Mouse (Mus musculus): ENCODE results near the gene Pgap2.
A peak's percentile ranks its signal among the peaks of the same experiment; 100 is the strongest.

Pgap2 gene

GRCm38 (mm10) chr7:102209756-102210721 is at the start of gene Pgap2, which contains the start of gene Nup98:
Gene Pgap2, plus strand, starts transcription at chr7:102210208.
Gene Nup98, minus strand, starts transcription at chr7:102210176.
- DNase-seq, result peak; percentile 99

DNA sequence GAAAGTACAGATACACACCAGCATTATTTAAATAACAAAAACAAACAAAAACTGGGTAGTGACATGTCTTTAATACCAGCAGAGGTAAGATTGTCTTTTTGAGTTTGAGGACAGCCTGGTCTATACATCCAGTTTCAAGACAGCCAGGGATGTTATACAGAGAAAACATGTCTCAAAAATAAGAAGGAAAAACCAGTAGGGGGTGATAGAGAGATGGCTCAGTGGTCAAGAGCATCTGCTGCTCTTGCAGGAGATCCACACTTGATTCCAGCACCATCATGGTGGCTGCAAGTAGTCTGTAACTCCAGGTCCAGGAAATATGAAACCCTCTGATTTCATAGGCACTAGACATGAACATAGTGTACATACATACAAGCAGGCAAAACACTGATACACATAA is 39.7 kb upstream of the Pgap2 start:
- DNase-seq, result no peak

GRCm38 (mm10) chr7:102183849-102184248 is 26.2 kb upstream of the Pgap2 start:
- no peak for DNase-seq

DNA sequence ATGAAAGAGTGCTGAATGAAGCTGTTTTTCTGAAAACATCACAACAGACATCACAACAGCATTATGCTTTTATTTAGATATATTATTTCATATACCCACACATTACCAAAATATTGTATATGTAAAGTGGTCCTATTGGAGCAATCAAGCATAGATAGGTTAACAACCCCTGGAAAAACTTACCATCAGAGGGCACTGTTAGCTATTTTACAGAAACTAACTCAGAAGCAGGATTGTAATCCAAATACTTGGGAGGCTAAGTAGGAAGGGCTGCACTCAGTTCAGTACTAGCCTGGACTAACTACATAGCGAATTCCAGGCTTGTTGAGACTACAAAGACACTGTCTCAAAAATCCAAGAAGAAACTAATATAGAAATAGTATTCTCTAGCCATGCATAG is 17.7 kb upstream of the Pgap2 start:
- DNase-seq, result no peak

- DNase-seq, result no peak
These were observed 9.4 kb upstream of the Pgap2 start for GRCm38 (mm10) chr7:102200576-102200975.

GRCm38 (mm10) chr7:102200996-102201785 is 8.8 kb upstream of the Pgap2 start:
- DNase-seq, result no peak

DNA sequence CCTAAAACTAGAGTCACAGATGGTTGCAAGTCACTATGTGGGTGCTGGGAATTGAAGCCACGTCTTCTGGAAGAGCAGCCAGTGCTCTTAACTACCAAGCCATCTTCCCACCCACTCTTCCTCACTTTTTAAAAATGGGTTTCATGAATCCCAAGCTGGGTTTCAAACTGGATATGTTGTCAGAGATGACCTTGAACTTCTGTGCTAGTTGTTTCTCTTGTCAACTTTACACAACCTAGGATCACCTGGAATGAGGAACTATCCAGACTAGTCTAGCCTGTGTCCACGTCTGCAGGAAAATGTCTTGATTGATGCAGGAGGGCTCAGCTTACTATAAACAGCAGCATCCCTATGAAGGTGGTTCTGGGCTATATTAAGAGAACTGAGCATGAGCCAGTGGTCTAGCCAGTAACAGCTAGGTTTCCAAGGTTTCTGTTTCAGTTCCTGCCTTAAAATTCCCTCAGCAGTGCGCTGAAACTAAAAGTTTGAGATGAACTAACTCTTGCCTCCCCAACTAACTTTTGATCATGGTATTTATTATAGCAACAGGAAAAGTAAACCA is 5.6 kb upstream of the Pgap2 start:
- DNase-seq, result no peak

- DNase-seq, result peak; percentile 45
These were observed 4.4 kb upstream of the Pgap2 start for GRCm38 (mm10) chr7:102205646-102206045.

DNA sequence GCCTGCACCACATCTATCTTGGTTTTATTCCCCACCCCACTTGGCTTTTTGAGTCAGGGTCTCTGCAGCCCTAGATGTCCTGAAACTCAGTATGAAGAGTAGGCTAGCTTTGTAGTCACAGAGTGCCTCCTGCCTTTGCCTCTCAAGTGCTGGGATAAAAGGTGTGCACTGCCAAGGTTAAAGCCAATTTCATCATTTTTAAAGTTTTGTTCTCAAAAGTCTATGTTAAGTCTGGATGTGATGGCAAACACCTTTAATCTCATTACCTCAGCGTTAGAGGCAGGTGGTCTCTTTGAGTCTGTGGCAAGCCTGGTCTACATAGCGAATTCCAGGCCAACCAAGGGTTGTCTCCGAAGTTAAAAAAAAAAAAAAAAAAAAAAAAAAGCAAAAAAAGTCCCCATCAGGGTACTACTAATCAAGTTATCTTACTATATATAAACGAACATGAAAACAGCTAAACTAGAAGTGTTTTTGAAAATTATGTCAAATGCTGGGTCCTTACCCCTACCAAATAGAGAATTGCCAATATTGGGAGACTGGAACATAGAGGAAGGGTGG is 1.1 kb upstream of the Pgap2 start:
- no peak for DNase-seq

GRCm38 (mm10) chr7:102211071-102211470 is 1.1 kb downstream of the Pgap2 start:
- DNase-seq, result no peak

DNA sequence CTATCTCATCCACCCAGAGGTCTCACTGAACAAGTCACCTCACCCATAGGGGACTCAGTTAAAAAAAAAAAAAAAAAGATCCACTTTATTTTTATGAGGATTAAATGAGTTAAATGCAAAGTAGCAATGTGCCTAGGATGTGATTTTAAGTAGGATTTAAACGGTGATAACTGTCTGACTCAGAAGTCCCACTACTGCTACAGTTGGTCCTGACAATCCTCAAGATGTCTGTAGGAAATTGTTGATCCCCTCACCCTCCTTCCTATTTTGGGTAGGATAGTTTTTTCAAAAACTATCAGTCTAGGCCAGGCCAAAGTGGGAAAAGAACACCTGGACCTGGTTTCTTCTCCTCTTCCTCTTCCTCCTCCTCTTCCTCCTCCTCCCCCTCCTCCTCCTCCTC is 11.9 kb downstream of the Pgap2 start:
- no peak for DNase-seq

DNA sequence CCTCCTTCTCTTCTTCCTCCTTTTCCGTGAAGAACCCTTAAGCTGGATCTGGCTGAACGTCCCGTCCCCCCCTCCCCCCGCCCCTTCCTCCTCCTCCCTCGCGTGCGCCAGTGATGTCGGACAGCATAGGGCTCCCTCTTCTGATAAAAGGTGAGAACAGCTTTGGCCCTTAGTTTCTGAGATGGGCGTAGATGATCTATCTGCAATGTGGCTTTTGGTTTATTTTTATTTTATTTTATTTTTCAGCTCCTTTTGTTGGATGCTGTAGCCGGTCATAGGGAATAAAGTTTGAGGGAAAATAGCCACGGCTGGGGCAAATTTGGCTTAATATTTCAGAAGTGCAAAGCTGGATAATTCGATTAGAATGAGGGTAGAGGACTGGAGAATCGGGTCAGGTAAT is 12.3 kb downstream of the Pgap2 start:
- DNase-seq, result peak; percentile 68

DNA sequence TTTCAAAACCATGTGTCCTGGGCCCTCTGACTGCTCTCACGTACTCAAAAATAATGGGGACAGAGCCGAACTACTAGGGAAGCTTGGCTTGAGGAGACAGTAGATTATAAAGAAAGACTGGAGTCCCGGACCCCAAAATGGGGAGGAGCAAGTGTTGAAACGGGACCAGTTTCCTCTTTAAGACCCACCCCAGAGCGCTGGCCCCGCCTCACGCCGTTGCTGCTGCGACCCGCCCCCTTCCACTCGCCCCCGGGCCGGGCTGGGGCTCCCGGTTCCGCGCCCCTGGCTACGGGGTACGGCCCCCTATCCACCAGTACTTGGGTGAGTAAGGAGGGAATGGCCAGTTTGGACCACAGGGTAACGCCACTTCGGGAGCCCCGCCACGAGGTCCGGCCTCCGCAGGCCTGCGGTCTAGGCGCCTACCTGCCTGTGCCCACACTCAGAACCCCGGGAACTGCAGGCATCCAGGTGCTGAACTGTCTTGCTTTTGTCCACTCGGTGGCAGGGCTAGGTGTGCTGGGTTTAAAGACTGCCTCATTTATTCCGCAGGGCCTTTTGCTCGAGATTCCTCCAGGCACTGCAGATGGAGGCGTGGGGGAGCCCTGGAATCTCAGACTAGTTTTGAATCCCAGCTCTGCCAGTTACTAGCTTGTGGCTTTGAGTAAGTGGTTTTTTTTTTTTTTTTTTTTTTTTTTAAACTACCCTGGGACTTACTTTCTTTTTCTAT is 13.0 kb downstream of the Pgap2 start:
- DNase-seq, result peak; percentile 78

GRCm38 (mm10) chr7:102223883-102224738 is 14.1 kb downstream of the Pgap2 start:
- DNase-seq, result no peak

DNA sequence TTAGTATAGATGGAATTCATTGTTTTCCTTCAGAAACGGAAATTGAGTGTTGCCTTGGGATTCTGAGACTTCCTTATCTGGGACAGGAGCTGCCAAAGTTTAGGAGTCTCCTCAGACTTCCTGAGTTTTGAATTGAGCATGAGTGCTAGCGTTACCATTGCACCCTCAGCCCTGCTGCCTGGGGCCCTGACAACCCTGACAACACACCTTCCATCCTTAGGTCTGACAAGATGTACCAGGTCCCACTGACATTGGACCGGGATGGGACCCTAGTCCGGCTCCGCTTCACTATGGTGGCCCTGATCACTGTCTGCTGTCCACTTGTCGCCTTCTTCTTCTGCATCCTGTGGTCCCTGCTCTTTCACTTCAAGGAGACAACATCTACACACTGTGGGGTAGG is 16.0 kb downstream of the Pgap2 start:
- no peak for DNase-seq

DNA sequence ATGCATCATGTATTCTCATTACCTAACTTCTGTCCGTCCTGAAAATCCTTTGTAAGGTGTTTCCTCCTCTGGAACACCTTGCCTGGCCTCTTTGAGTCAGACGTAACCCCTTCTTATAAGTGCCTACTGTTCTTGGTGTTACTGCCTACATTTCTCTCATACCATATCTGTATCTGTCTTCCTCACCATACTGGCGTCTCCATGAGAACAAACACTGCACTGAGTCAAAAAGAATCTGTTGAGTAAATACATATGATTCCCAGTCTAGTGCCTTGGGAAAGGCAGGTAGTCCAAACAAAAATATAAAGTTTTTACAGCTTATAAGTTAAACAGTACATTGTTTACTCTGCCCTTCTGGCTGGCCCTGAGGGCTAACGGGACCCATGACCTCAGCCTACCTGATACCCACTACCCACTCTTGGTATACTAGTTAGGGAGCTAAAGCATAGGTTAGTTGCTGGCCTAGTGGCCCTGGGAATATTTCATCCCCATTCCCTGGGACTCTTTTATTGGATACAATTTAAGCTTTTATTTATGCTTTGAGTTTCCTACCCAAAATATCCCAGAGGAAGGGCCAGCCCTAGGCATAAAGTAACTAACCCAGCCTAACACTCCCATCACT is 18.2 kb downstream of the Pgap2 start:
- DNase-seq, result no peak

GRCm38 (mm10) chr7:102229814-102230213 is 19.8 kb downstream of the Pgap2 start:
- DNase-seq, result no peak

DNA sequence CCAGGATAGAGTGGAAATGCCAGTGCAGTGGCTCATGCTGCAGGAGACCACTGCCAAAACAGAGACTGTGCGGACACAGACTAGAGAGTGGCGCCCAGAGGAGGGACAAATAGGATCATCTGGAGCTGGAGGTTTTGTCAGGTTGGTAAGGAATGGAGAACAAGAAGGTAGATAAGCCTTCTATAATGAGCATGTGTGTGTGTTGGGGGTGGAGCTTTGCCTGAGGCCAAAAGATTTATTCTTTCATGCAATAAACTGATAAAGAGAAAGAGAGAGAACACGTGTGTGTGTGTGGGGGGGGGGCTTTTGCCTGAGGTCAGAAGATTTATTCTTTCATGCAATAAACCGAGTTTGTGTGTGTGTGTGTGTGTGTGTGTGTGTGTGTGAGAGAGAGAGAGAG is 23.1 kb downstream of the Pgap2 start:
- no peak for DNase-seq

DNA sequence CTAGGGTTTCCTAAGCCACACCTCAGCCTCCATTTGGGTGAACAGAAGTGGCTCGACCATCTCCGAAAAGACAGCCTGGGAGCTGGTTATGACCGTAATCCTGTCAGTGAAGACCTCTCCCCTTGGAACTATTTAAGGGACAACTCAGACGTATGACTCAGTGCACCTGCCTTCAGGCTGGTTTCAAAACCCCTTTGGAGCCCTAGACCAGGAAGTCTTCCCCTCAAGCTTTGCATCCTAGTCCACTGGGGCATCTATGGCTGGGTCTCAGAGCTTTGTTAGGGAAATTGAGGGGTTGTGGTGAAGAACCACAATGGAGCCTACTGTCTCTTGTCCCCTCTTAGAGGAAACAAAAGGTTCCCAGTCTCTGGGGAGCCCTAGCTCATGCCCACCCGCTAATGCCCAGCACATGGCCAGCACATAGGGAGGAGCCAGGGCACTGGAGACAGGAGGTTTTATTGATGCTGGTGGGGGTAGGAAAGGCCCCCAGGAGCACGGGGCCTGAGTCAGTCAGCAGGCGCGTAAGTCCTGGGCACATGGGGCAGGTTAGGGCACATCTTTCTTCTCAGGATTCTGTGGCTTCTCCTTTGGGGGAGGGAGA is 28.8 kb downstream of the Pgap2 start:
- no peak for DNase-seq

DNA sequence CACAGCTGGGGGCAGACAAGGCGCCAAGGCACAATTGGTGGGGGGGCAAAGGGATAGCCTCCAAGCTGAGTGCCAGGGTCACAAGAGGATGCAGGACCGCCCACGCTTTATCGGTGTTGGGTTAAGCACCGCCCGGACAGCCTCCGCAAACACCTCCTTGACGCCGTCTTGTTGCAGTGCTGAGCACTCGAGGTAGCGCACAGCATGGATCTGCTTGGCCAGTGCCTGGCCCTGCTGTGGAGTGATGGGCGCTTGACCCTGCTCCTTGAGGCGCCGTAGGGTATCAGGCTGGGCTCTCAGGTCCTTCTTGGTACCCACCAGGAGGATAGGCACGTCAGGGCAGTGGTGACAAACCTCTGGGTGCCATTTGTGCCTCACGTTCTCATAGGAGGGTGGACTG is 29.6 kb downstream of the Pgap2 start:
- no peak for DNase-seq

GRCm38 (mm10) chr7:102242371-102242770 is 32.4 kb downstream of the Pgap2 start:
- DNase-seq, result no peak

All from liver (tissue).